Mouse (Mus musculus) embryo, embryonic 10.5 days (tissue): ENCODE results near the gene Cp.
"Not testable (repeated sequence)": the region's sequence is repeated elsewhere in the genome, so short reads cannot be mapped to it uniquely, and the experiment has no call there.

Experiments used
- DNase-seq: peaks from one replicate; pipeline ENCODE4 v3.0.0-alpha.2; 2015; ENCODE audit warnings: low spot score

Cp gene

DNA sequence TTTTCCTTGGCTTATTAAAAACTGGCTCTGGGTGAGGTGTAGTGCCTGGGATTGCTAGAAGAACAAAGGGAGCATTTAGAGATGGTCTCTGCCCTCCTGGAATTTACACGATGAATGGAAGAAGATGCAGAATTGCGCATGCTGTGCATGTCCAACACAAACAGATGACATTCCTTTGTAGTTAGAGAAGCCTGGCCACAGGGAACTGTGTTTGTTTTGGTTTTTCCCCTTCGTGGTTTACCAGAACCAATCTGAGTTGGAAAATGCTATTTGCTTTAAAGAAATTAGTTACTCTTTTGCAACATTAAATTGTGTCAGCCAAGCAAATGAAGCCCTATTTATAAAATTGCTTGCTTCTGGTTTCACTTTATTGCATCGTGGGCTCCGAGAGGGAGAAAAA, at the start of gene Cp:
Cp (plus strand) TSS at position 170 of the 400 bp plus-strand sequence.
- DNase-seq, result peak; percentile 67

DNA sequence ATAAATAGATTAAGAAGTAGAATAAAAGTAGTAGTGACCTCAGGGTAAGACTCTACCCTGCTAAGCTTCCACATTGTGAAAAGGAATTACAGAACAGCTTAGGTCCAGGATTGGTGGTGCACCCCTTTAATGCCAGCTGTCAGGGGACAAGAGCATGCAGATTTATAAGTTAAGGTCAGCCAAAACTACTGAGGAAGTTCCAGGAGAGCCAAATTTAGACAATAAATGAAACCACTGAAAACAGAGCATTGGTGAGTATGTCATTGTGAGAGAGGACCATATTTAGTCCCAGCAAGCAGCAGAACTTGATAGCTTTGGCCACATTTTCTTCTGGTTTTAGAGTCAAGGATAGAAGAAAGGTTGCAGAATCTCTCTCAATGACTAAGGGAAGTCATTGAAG, 8.3 kb upstream of the Cp start:
- DNase-seq, result no peak

DNA sequence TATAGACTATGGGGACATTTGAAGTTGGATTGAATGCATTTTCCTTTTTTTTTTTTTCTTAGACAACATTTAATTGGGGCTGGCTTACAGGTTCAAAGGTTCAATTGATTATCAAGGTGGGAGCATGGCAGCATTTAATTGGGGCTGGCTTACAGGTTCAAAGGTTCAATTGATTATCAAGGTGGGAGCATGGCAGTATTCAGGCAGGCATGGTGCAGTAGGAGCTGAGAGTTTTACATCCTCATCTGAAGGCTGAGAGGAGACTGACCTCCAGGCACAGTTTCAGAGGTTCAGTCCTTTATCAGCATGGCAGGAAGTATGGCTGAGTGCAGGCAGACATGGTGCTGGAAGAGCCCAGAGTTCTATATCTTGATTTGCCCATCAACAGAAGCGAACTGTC, 7.5 kb upstream of the Cp start:
- not testable (repeated sequence) for DNase-seq

DNA sequence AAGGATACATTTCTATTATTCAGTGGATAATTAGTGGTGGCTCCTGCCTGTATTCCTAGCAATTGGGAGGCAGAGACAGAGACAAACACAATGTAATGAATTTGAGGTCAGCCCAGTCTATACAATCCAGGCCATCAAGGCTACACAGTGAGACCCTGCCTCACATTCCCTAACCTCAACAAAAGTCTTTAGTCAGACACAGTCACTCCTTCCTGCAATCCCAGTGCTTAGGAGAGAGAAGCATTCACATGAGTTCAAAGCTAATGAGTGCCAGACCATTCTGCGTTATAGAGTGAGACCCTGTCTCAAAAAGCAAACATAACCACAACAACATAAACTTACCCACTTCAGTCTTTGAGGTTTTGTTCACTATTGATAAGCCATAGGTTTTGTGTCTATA, 3.4 kb upstream of the Cp start:
- DNase-seq, result peak; percentile 44

DNA sequence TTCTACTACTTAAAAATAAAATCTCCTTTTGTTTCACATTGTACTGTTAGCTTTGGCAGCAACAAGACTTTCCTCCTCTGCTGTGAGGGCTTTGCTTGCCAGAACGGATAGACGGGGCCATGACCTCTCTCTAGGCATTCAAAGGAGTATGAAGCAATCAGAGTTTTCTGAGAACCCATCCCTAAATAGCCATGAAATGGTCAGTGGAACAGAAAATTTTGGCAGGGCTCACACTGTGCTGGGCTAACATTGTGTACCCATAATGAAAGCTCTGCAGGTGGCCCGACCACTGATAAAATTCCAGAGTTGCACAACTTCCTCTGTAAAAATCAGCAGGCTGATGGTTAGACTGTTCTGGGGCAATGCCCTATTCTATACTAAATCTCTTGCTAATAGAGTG, 3.0 kb upstream of the Cp start:
- peak; percentile 65 for DNase-seq

DNA sequence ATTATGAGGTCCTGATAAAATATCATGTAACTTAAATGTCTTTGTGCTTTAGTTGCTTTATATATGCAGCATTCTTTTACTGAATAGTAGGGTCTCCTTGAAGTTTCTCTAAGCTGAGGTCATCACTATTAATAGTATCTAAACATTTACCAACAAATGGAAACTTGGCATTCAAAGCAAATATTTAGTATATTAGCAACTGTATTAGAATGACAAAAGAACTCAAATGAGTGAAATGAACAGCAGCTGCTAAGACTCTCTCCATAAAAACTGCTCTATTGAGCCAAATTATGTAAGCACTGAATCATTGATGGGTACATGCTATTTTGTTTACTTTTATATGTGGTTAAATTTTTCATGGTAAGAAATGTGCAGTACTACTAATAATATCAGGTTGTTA, 1.2 kb downstream of the Cp start:
- no peak for DNase-seq

DNA sequence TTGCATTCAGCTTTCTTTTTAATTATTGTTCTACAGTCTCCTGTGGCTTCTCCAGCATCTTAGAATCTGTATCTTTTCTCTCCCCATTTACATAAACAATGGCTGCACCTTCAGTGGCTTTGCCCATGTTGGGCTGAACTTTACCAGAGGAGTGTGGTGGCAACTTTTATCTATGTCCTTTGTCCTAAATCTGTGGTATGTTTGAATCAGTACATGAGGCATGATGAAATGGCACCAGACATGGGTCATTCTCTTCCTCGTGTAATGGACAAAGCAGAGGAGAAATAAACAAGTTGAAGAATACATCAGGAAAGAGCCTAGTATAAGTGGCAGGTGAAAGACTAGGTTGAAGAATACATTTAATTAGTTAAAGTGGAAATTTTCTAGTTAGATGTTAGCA, 2.1 kb downstream of the Cp start:
- DNase-seq, result no peak

DNA sequence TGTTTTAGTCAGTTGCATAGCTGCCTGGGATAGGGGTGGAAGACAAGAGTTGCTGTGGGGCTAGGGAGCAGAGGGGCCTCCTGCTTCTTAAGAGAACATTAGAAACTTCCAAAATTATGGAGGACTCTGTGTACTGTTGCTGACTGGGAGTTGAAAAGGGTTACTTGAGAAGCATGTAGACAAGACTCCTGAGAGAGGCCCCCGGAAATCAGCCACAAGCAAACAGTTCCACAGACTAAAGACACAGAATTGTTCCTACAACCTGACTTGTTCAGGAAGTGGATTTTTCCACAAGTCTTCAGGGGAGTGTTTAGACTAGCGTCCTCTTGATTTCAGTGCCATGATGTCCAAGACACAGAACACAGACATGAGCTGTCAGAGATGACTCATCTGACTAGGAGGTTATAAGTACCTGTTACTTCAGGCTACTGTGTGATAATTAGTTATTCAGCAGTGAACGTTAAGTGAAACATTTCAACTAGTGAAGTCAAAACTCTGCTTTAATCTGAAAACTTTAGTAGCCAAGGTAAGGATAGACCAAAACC, 3.8 kb downstream of the Cp start:
- no peak for DNase-seq

DNA sequence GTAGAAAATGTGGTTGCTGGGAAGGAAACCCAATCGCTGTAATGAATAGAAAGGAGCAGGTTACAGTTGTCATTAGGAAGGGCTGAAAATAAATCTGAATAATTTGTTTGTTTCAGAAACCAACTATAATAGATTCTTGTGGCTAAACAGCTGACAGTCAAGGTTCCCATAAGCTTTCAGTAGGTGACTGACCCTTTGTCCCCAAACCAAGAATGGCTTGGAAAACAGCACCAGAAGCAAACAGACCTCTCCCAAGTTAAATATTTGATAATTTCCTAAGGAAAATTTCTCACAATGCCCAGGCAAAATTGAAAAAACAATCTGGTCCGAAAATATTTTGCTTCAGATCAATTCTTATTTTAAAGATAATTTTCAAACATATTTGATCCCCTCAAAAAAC, 4.5 kb downstream of the Cp start:
- DNase-seq, result no peak

DNA sequence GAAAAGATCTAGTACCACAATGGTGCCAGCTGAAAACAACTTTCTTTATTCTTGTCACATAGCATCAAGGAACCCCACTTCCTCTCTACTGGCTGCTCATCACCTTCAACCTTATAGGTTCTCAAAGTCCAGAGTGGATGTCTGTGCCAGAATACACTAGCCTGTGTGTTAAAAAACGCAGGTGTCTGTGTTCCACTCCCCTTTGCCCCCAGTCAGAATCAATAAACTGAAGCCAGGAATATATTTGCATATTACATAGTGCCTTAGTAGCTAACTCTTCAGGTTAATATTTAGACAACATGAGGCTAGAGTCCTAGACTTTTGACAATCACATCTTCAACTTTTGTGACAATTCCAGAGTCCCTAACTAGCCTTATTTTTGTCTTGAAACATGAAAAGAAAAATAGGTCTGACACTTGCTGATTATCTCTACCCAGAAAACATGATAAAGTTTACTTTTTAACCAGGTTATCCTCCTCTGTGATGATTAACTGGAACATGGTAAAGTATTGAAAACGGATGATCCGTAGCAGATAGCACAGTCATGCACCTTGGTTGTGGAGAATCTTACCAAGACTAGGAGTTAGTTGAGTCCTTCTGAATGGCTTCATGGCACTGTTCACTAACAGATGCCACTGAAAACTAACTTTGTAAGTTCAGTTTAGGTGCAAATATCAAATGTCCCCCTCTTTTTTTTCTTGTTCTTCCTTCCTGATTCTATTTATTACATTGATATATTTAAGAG, 6.1 kb downstream of the Cp start:
- DNase-seq, result no peak

DNA sequence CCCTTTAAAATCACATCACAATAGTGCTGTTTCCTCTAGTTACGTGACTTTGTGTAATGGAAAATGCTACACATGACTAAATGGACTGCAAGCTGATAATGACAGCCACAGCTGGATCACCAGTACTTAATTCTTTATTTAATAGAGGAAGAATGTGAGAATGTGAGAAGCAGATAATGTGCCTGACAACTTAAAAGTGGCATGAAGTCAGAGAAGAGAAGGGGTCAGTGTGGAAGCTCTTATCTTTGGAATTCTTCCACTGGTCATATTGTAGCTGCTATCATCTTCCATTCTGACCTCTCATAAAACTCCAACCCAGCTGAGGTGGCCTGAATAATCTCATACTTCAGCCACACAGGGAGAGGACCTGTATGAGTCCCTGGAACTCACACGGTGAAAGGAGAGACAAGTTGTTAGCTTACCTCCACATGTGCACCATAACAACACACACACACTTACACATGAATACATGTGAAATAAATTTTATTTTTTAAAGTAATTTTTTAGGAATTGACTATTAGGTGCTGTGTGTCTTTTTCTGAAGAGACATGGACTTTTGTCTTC, 7.9 kb downstream of the Cp start:
- no peak for DNase-seq

DNA sequence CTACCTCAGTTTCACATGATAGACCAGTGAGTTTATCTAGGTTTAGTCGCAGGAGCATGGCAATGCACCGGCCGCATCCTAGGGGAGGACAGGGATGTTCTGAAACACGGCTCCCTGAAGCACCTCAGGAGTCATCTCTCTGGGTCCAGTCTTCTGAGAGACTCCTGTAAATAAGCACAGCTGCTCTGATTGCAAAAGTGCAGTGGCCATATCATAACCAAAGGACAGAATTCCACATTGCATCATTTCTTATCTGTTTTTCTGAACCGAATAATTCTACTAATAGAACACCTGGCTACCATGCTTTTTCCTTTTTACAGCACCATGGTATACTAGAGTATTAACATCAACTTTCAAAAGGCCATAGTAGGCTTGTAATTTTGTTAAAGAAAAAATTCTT, 8.4 kb downstream of the Cp start:
- no peak for DNase-seq

DNA sequence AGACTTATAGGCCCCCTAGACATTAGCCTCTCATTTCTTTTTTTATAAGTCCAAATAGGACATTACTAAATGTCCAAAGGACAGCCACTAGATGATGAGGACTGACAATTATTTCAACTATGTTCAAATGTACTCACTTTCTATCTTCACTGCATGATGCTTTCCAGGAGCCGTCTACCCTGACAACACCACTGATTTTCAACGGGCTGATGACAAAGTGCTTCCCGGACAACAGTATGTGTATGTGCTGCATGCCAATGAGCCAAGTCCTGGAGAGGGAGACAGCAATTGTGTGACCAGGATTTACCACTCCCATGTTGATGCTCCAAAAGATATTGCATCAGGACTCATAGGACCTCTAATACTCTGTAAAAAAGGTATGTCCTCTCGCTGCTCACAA, 9.2 kb downstream of the Cp start:
- no peak for DNase-seq

DNA sequence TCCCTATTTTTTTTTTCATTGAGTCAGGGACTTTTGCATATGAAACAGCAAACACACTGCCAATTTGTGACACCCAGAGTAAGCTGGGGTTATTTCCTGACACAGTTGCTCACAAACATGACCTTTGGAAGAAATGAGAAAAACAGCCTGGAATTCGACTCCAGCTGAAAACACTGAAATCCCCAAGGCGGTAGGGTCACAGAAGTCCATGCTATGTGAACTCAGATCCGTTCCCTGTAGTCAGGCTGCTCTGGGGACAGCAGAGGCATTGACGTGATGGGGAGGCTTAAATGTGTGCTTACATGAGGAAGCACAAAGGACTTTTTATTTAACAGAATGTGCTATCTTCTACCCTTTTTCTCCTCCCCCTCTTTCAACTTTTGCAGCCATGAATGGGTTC, 21.6 kb downstream of the Cp start:
- DNase-seq, result peak; percentile 62

DNA sequence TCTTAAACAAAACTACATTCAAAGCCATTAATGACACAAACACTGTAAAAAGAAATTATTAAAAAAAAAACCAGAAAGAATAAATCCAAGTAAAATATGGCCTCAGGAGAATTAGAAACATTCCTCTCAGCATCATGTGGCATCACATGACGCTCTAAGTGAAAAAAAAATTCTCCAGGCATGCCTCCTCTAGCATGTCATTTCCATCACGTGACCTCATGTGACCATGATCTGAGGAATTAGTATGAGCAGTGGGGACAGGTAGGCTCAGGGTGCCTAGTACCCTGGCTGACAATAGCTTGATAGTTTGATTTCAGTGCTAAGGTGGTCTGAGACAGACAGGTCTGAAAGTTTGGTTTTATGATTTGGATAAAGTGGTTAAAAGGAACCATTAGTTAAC, 24.3 kb downstream of the Cp start:
- DNase-seq, result no peak

DNA sequence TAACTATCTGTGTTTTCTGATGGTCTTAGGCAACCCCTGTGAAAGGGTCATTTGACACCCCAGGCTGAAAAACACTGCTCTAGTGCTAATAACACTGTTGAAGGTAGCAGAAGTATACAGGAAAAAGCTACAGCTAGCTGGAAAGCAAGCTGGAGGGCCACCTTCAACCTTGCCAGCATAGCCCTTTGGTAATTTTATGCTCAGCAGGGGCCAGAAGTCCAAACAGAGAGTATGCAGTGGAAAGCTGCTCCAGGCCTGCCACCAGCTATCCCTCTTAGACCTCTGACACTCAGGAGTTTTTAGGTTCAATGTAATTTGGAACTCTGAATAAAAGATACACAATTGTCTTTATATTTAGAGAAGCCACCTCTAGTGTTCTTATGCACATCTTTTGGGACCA, 26.0 kb downstream of the Cp start:
- DNase-seq, result no peak

DNA sequence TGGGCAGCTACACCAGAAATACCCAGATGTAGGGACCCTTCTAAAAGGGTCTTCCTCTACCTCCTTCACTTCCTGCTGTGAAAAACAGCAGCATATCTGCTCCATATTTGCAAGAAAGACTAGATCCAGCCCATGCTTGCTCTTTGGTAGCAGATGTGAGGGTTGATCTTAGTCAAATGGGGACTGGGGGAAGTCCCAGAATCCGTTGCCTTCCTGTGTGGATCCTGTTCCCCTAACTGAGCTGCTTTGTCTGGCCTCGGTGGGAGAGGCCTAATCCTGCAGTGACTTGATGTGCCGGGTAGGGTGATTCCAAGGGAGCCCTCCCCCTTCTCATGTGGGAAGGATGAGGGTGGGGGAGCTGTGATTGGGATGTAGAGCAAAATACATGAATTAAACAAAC, 29.3 kb downstream of the Cp start:
- DNase-seq, result no peak

DNA sequence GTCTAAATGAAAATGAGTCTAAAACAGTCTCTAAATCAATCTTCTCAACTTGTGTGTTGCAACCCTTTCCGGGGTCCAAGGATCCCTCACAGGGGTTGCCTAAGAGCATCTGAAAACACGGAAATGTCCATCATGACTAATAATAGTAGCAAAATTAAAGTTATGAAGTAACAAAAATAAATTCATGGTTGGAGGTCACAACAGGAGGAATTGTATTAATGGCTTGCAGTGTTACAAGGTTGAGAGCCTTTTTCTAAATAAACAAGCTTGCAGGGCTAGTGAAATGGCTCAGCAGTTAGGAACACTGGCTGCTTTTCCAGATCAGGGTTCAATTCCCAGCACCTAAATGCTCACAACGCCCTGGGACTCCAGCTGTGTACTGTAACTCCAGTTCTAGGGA, 33.2 kb downstream of the Cp start:
- DNase-seq, result no peak

DNA sequence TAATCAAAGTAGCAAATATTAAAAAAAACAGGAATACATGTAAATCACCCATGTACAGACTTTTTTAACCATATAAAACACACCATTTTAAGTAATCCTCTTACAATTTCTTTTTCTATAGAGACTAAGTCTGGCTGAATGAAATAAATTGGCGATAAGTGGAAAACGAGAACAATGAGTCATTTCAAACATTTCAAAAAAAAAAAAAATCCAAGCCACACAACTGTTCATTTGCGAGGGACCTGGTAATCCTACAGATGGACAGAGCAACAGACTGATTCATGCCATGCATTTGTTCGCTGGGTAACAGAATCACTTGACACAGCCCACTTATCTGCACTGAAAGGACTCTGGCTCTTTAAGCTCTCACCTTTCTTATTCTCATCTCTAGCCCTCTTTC, 35.5 kb downstream of the Cp start:
- DNase-seq, result no peak

DNA sequence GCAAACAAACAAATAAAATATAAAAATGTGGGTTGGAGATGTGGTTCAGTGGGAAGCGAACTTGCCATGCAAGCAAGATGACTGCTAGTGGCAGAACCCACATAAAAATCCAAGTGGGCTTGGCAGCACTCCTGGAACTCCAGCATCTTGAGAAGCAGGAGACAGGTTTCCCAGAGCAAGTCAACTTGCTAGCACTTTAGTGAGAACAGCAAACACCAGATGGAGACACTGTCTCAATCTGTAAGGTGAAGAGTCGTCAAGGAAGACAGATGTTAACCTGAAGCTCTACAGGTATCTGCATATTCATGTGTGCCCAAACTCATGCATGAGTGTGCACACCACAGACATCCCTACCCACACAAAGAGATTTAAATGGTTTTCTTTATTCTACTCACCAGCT, 42.7 kb downstream of the Cp start:
- DNase-seq, result no peak

DNA sequence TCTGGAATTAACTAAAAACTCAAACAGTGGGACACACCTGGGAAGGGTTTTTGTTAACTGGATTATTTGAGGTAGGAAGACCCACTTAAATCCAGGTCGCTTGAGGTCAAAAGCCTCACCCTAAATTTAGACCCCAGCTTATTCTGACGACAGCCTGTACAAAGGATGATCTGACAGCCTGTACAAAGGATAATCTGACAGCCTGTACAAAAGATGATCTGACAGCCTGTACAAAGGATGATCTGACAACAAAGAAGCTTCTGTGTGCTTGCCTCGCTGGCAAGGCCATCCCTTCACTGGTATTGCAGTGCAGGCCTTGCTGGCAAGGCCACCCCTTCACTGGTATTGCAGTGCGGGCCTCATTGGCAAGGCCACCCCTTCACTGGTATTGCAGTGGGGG, 44.0 kb downstream of the Cp start:
- no peak for DNase-seq

DNA sequence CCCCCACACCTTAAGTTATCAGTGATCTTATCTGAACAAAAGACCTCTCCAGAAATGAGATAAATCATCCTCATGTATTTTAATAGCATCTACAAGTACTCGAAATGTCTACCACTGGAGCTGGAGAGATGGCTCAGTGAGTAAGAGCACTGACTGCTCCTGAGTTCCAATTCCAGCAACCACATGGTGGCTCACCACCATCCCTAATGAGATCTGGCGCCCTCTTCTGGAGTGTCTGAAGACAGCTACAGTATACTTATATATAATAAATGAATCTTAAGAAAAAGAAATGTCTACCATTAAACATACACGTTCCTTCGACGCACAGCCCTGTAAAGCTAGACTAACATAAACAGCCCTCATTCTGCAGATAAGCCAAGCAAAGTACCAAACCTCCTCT, 45.9 kb downstream of the Cp start:
- peak; percentile 14 for DNase-seq

DNA sequence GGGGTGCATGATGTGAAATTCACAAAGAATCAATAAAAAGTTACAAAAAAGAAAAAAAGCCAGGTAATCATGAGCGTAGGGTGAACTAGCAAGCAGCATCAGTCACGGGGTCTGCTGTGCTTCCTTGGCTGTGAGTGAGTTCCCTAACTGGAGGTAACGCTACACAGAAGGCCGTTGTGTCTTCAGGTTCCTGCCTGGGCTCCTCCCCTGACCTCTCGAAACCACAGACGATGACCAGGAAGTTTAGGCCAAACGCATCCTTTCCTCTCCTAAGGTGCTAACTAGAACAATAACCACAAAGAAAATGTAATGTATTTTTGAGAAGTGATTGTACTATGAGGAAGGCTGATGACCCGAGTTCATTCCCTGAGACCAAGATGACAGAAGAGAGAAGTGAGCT, 47.6 kb downstream of the Cp start:
- DNase-seq, result no peak

DNA sequence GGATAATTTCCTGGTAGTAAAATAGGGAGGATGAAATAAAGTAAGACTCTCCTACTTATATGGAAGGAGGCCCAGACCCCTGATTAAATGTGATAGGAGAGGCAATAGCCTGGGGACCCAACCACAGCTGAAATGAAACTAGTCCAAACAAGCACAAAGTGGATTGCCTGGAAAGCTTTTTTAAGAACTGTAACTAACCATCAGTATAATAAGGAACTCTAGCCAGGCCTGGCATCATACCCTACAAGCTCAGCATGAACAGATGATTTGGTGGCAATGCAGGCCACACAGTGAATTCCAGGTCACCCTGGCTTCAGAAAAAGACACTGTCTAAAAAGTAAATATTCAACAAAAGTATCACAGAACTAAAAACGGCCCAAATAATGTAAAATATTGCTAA, 48.8 kb downstream of the Cp start:
- DNase-seq, result no peak
